Mouse (Mus musculus): ENCODE measurements around the gene Zdhhc4. TPM values are rescaled to one million over a fixed set of nuclear protein-coding genes. Genes with fewer than 3 reads are reported as not detected.
A peak's percentile ranks its signal among the peaks of the same experiment; 100 is the strongest.

Gene Zdhhc4
- polyA plus RNA-seq, 2 experiments from 2014 or later, result 63.7 to 68.0 TPM

DNA sequence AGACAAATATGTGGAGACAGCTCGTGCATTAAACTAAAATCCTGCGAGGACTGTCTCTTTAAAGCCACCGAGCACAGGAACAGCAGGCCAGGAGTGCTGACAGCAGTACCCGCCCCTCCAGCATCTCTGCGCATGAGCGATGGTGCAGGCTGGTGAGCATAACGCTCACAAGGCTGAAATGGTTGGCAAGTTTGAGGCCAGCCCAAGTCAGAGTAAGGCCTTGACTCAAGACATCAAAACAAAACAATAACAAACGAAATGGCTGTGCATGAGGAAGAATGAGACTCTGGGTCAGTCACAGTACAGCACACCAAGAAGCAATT lies 11.8 kb downstream of the Zdhhc4 start:
- ATAC-seq, result no peak

DNA sequence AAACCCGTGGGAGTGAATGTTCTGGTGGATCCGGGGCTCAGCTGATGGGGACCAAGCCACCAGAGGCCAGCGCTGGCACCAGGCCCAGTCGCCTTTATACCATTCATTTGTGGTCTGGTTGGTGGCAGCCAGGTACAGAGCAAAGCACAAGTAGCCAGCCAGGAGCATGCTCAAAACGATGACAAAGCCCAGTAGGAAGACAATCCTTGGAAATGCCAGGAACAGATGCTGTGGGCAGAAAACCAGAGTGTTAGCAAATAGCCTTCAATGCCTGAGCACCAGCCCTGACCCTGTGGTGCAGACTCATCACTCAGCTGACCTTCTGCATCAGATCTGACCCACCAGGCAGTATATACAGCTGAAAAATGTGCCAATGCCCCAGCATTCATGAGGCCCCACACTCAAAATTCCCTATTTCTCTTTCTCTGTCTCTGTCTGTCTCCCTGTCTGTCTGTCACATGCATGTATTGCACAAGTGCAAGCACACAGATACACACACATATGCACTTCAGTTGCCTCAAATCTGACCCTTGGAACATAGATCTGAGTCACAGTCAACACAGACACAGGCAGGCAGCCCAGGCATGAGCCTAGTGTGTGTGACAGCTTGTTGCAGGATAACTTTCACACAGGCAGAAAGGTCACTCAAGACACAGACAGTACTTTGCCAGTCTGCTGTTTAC lies 12.3 kb downstream of the Zdhhc4 start:
- ATAC-seq, result no peak

DNA sequence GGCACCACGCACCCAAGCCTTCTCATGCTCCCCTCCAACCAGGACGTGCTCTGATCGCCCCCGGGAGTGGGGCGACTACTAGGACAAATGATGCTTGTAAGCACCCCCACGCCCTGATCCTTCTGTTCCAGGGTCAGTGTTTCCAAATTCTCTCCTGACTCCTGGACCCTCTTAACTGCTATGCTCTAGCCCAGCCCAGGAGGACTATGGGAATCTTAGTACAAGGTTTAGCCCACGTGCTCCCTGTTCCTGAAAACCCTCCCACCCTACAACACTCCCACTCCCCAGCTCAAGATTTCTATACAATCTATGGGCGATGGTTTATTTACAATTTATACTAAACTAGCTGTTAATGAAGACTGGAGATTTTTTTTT lies 13.6 kb downstream of the Zdhhc4 start:
- peak; percentile 13 for ATAC-seq

DNA sequence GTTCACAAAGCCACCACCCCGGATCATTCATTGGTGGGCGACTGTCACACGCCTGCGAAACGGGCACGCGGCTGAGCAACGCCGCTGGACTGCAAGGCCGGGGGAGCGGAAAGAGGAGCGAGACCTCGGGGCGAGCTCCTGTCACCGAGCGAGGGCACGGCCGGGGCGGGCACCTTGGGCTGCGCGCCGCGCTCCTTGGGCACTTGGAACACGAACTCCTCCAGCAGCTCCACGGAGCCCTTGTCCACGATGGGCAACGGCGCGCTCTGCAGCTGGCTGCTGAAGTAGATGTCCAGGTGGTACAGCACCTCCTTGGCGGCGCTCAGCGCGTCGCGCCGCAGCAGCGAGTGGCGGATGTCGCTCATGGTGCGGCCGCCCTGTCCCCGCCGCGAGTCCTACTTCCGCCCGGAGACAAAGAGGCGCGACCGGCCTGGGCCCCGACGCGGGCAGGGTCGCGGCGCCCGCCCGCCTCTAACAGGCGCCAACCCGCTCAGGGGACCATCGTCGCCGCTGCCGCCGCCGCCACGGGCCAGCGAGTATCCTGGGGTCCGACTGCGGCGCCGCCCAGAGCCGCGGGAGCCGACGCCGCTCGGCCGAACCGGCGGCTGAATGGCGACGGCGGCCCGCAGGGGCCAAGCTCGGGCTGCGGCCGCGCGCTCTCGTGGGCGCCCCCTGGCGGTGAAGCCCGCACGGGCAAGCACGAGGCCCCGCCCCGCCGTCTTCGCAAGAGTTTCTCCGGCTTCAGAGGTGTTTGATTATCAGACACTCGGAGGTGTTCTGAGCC lies 14.1 kb downstream of the Zdhhc4 start, which contains the start of gene E130309D02Rik:
E130309D02Rik (minus strand) TSS at position 631 of the 784 bp plus-strand sequence.
- peak; percentile 83 for ATAC-seq

DNA sequence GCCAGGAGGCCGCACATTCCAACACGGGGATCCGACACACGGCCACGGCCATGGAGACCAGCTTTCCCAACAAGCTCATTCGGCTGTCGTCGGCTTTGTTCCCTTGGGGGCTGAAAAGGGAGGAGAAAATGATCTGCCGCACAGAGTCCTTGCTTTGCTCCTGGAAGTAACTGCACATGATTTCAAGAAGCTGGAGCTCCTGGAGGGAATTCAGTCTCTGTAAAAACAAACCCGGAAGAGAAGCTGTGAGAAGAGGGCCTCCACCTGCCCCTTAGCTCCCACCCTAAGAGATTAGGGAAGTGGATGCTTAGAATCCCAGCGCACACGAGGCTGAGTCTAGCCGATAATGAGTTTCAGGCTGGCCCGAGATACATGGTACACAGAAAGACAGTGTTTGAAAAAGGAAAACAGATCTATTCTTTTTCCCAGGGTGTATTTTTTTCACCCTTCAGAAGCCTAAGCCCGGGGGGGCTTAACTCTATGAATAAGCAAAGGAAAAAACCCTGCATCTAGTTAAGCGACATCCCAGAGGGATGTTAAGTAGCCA lies 14.8 kb downstream of the Zdhhc4 start:
- ATAC-seq, result no peak

DNA sequence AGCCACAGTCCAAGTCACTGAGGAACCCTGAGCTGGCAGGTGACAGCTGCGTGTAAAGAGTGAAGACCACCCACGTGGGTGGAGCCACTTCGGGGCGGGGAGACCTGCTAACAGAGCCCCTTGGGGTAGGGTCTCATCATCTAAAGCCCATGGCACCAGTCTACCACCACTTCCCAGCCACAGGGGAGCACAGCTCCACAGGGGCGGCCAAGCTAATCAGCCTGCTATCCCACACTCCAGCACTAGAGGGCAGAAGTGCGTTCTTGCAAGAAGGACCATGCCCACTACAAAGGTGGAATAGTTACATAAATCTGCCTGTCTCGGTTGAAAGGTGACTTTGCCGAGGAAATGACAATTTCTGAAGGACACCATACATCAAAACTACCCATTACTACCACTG lies 17.2 kb downstream of the Zdhhc4 start:
- ATAC-seq, result no peak

DNA sequence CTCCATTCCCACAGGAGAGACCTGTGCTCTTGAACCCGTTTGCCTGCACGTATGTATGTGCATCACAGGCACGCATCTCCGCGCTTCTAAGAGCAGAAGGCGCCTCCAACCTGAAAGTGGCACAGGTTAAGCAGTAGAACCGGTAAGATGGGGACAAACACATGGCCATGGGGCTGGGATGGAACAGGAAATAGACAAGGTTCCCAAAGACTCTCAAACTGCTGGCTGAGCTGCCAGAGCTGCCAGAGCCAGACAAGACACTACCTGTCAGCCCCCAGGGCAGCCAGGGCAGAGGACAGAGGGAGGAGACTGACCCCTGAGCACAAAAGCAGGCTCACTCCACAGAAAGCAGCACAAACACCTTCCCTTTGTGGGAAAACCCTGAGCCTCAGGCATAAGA lies 19.1 kb downstream of the Zdhhc4 start:
- no peak for ATAC-seq

DNA sequence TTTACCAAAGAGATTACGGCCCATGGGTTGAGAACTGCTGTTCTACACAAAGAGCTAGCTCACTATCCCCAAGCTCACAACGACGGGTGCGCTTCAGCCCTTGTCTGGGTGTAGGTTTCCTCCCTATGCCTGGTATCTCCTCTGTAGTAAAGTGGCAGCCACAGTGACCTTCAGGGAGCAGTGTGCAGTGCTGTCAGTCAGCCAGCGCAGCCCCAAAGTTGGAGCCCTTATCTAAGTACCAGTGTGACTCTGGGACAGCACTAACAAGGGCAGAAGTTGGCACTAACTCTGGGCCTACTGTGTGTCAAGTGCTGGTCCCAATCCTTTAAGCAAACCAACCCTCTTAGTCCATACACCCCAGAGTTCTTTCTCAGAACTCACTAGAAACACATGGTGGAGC lies 20.2 kb downstream of the Zdhhc4 start:
- ATAC-seq, result no peak

DNA sequence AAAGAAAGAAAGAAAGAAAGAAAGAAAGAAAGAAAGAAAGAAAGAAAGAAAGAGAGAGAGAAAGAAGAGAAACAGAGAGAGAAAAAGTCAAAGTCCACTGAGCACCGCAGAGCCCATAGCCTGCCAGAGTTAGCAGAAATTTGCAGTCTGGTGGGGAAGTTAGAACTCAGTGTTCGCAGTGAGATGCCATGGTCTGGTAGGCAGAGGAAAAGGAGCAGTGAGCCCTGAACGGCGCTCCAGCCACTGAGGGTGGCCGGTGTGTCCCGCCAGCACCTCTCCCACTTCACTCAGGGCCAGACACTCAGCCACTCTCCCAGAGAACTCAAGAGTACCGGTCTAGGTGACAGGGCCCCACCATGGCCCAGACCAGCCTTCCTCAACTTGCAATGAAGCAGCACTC lies 24.8 kb downstream of the Zdhhc4 start:
- ATAC-seq, result no peak

DNA sequence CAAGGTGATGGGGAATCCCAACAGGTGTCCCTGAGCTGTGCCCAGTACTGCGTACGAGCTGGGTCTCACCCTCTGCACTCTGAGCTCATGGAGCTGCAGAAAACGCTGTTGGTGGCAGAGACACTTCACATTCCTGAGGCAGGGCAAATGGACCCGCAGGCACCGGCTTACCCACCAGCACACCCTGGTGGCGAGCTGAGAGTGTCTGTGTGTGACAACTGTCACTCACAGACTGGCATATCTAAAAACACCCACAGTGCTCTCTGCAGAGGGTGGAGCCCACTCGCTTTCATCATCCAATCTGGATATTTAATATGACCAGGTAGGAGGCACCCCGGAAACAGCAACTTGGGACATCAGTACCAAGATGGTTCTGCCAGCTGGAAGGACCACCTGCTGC lies 27.8 kb downstream of the Zdhhc4 start:
- no peak for ATAC-seq

DNA sequence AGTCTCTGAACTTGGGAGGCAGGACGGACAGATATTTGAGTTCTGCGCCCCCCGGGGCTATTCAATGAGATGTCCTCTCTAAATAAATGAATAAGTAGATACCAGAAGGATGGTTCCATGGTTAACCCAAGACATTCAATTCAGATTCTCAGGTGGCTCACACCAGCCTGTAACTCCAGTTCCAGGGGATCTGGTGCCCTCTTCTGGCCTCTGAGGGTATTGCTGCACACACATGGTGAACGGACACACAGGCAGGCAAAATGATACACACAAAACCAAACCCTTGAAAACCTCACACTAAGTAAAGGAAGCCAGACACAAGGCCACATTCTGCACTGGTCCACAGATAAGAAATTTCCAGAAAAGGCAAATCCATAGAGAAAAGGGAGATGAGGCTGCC lies 29.4 kb downstream of the Zdhhc4 start:
- ATAC-seq, result no peak

DNA sequence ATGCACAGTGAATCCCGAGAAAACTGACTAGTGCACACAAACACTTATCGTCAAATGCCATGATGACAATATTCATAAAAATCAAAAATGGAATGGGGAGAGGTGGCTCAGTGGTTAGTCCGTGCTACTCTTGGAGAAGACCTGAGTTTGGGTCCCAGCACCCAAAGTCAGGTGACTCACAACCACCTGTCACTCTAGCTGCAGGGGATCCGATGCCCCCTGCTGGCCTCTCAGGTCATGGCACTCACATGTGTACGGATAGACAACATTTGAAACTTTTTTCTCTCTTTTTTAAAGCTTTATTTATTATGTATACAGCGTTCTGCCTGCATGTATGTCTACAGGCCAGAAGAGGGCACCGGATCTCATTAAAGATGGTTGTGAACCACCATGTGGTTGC lies 30.7 kb downstream of the Zdhhc4 start:
- ATAC-seq, result no peak

DNA sequence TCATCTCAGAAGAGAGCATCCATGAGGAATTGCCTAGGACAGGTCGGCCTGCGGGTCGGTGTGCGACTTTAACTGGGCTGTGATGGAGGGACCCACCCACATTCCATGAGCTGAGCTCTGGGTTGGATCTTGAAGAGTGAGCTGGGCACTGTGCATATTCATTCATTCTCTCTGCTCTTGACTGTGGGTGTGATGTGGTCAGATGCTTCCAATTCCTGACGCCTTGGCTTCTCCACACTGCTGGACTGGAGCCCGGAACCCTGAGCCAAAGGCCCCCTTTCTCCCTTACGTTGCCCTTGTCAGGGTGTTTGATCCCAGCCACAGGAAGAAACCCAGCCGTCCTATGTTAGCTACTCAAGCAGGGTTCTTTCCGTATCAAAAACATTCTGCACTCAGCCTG lies 31.1 kb downstream of the Zdhhc4 start:
- ATAC-seq, result no peak

DNA sequence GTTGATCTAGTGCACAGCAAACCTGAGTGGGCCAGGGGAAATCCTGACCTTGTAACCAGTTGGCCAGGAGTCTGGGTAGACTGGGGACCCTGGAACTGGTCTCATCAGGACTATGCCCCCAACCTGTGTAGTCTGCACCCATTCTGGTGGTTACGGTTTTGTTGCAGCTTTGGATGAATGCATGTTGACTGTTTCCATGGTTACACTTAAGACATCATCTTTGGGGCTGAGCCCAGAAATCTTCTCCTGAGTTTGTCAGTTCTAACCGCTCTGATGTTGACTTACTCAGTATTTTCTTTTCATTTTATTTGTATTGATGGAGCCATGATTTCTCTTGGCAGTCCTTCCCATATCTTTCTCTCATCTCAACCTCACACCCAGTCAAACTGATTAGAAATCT lies 33.7 kb downstream of the Zdhhc4 start:
- no peak for ATAC-seq

DNA sequence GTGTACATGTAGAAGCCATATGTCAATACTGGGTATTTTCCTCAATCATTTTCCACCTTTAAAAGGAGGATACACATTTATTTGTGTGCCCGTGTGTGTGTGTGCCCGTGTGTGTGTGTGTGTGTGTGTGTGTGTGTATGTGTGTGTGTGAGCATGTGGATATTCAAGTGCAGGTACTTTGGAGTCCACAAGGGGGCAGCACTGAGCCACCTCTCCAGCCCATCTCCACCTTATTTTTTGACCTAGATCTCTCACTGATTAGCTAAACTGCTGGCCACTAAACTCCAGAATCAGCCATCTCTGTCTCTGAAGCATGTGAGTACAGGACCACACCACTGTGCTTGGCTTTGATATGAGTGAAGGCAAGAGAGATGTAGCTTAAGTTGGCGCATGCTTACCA lies 34.2 kb downstream of the Zdhhc4 start:
- no peak for ATAC-seq

DNA sequence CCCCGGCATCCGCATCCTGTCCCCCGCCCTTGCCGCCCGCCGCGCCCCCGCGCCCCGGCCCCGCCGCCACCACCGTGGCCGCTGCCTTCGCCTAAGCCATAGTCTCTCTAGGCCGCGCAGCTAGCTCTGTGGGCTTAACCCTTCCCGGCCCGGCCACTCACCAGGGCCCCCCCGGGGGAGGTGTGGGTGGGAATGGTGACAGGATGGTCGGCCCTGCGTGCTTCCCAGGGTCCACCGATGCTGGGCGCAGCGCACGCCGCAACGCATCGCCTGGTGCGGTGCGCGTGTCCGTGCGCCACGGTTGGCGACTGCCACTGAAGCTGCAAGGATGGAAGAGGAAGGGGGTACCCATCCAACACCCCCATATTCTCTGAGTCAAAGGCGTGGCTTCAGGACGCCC lies 35.7 kb downstream of the Zdhhc4 start, which contains the start of gene Zfp853:
Zfp853 (minus strand) TSS at position 220 of the 400 bp plus-strand sequence.
- no peak for ATAC-seq

DNA sequence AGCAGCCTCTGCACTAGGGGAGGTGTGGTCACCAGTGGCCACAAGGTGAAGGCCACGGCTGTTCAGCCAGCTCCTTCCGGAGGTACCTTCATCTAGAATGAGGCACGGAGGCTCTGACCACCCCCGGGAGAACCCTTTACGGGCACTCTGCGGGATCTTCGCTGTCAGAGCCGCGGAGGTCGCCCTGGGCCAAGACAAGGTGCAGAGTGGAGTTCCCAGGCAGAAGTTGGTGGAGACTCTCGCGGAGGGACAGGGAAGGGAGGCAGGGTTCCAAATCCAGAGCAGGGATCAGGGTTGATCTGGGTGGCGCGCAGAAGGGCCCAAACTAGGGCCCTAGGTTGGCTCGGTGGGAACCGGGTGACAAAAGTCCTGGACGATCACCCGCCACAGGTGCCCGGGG lies 36.2 kb downstream of the Zdhhc4 start:
- no peak for ATAC-seq

DNA sequence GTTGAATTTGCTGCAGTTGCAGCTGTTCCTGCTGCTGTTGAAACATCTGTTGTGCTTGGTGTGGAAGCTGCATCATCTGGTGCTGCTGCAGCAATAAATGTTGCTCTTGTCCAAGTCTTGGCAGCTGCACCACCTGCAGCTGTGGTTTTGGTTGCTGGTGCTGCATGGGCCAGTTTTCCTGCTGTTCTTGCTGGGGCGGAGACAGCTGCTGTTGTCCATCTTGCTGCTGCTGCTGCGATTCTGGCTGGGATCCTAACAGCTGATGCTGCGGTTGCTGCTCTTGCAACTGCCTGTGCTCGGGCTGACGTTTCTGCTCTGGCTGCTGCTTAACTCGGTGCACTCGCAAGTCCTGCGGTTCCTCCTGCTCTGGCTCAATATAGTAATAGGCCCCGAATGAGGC lies 39.8 kb downstream of the Zdhhc4 start:
- no peak for ATAC-seq

DNA sequence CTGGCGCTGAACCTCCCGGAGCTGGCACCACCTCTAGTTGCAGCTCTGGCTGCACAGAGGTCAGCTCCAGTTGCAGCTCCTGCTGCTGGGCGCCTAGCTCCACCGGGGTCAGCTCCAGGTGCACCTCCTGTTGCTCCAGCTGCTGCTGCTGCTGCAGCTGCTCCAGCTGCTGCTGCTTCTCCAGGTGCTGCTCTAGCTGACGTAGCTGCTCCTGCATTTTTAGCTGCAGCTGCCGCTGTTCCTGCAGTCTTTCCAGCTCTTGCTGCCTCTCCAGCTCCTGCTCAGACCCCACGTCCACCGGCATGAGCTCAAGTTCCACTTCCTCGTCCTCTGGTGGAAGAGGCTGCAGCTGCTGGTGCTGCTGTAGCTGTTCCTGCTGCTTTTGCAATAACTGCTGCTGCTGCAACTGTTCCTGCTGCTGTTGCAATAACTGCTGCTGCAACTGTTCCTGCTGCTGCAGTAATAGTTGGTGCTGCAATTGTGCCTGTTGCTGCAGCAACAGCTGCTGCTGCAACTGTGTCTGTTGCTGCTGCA lies 40.6 kb downstream of the Zdhhc4 start:
- ATAC-seq, result no peak

DNA sequence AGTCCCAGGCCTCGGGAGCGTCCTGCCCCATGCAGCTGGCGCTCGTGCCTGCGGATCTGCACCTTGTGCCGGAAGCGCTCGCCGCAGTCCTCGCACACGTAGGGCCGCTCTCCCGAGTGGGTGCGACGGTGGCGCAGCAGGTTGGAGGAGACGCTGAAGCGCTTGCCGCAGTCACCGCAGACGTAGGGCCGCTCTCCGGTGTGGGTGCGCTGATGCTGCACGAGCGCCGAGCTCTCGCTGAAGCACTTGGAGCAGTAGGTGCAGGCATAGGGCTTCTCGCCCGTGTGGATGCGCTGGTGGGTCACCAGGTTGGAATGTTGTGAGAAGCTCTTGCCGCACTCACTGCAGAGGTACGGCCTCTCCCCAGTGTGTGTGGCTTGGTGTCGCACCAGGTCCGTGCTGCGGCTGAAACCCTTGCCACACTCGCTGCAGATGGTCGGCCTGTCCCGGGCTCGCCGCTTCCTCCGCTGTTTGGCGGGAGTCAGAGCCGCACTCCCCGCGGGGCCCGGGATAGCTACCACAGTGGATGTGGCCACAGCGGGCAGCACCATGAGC lies 41.2 kb downstream of the Zdhhc4 start:
- ATAC-seq, result no peak

DNA sequence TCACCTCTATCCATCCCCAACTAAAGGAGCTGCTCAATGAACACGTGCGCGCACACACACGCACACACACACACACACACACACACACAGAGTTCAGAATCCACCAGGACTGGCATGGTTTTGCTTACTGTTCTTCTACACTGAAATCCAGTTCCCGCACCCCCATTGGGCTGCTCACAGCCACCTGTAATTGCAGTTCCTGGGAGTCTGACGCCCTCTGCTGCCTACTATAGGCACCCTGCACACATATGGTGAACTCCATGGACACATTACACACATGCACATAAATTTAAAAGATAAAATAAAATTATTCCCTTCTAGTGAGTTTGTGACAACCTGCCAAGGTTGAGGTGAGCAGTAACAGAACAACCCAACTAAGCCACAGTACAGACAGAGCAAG lies 44.3 kb downstream of the Zdhhc4 start:
- ATAC-seq, result no peak

DNA sequence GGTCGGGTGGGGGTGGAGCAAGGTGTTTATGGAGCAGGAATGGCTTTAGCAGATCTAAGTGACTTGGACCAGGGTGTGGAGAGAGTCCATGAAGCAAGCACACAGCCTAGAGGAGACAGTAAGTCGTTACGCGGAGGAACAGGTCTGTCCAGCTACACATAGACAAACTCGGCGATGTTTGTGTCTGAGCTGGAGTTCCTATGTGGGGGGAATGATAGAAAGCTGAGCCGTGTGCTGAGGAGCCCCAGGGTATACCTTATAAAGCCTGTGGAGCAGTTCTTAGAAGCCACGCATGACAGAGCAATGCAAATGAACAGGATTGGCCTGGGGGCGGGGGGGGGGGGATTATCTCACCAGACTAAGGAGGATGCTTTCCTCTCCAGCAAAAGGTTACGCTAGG lies 49.8 kb downstream of the Zdhhc4 start:
- ATAC-seq, result no peak

DNA sequence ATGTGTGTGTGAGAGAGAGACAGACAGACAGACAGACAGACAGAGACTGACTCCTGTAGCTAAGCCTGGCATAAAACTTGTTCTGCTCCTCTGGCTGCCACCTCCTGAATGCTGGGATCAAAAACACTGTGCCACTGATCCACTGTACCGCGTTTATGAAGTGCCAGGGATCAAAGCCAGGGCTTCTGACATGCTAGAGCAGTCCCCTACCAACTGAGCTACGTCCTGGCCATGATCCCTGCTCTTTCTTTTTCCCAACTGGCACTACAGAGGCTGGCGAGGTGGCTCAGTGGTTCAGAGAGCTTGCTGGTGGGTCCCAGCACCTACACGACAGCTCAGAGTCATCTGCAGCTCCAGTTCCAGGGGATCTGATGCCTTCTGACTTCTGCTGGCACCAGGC lies 53.3 kb downstream of the Zdhhc4 start:
- no peak for ATAC-seq

Data from activated CD4-positive, CD25-positive, alpha-beta regulatory T cell, adult 4 months (primary cell).